Mouse (Mus musculus) limb, embryonic 14.5 days (tissue): ENCODE data around the gene Gm9837. TPM values are rescaled to one million over a fixed set of nuclear protein-coding genes. Genes with fewer than 3 reads are reported as not detected.
"Not testable (repeated sequence)": the region's sequence is repeated elsewhere in the genome, so short reads cannot be mapped to it uniquely, and the experiment has no call there.

Experiments used
- ATAC-seq: fragments of 200-750 bp; cut with Nextera tagmentation; 2 replicates; pipeline ENCODE4 v1.8.0; 2017; ENCODE audit warnings: low read depth, moderate number of reproducible peaks, moderate TSS enrichment; ENCODE audit not compliant: low FRiP score
- DNase-seq: peaks from one replicate; pipeline ENCODE4 v3.0.0-alpha.2; 2015; ENCODE audit warnings: low spot score
- H3K27ac ChIP-seq: fragments of 300-500 bp; sonication (generic); replicated peaks from 2 replicates; pipeline ENCODE4 v1.5.1; 2014; ENCODE audit warnings: low read depth, mild to moderate bottlenecking, low read length, moderate library complexity, mixed read lengths
- H3K27me3 ChIP-seq: fragments of 300-500 bp; sonication (generic); 2 replicates; pipeline ENCODE4 v1.6.1; 2014; ENCODE audit warnings: low read length, mixed read lengths; ENCODE audit not compliant: control insufficient read depth, insufficient read depth
- H3K36me3 ChIP-seq: fragments of 300-500 bp; sonication (generic); 2 replicates; pipeline ENCODE4 v1.6.1; 2014; ENCODE audit warnings: mild to moderate bottlenecking, low read length, moderate library complexity, mixed read lengths; ENCODE audit not compliant: control insufficient read depth, insufficient read depth
- H3K4me1 ChIP-seq: fragments of 300-500 bp; sonication (generic); 2 replicates; pipeline ENCODE4 v1.6.1; 2014; ENCODE audit warnings: antibody characterized with exemption, low read length, mixed read lengths; ENCODE audit not compliant: control insufficient read depth, insufficient read depth
- H3K4me2 ChIP-seq: fragments of 300-500 bp; sonication (generic); replicated peaks from 2 replicates; pipeline ENCODE4 v1.6.1; 2014; ENCODE audit warnings: low read depth, mild to moderate bottlenecking, low read length, moderate library complexity; ENCODE audit not compliant: severe bottlenecking
- H3K4me3 ChIP-seq: fragments of 300-500 bp; sonication (generic); replicated peaks from 2 replicates; pipeline ENCODE4 v1.5.1; 2014; ENCODE audit warnings: low read length
- H3K9ac ChIP-seq: fragments of 300-500 bp; sonication (generic); 2 replicates; pipeline ENCODE4 v1.6.1; 2014; ENCODE audit warnings: mild to moderate bottlenecking, low read depth, low read length, moderate library complexity; ENCODE audit not compliant: severe bottlenecking
- H3K9me3 ChIP-seq: fragments of 300-500 bp; sonication (generic); 2 replicates; pipeline ENCODE4 v1.6.1; 2016; ENCODE audit warnings: low read length; ENCODE audit not compliant: control insufficient read depth
- POLR2A ChIP-seq: fragments of 200-500 bp; IDR thresholded peaks from 2 replicates; pipeline ENCODE4 v1.8.0; 2012; ENCODE audit warnings: inconsistent platforms, mild to moderate bottlenecking, moderate library complexity, borderline replicate concordance; ENCODE audit not compliant: insufficient read depth, insufficient read length; ENCODE audit errors: extremely low read depth
- WGBS: fragments of 180-500 bp; shearing (Covaris S2); extraction: QIAGEN DNeasy Blood & Tissue Kit; methylation state at CpG from one replicate; pipeline ENCODE4 v1.1.7; 2014; 5-methylcytosine and 5-hydroxymethylcytosine counted together
- polyA plus RNA-seq, 2 experiments: library from polyadenylated mRNA; depleted of rRNA in 1 of 2; stranded (reverse) in 1 of 2; unstranded in 1 of 2; fragments of >200 nt; fragmentation: Nextera tagmentation in 1 of 2; extraction: Ambion mirVana in 1 of 2; gene quantifications; 2 replicates each; pipeline versions ENCODE4 v1.2.1 to v1.2.3; 2012 to 2014

The Gm9837 gene
- polyA plus RNA-seq, 2 experiments: not detected

- Histone ChIP-seq H3K4me1 (peaks cover 9% of the 10 kb centered on the region), H3K4me2 (no peak overlapping the region), H3K27ac (no peak overlapping the region), H3K27me3 (no peaks in the 10 kb centered on the region), H3K4me3 (no peak overlapping the region), H3K9ac (no peak overlapping the region), H3K9me3 (no peaks in the 10 kb centered on the region), H3K36me3 (peaks cover 16% of the 10 kb centered on the region)
- no peak for TF ChIP-seq POLR2A
- WGBS: 93% methylated on average over 3 of the region's 3 CpGs
- DNase-seq: no peak
- ATAC-seq: no peak
Measured at GRCm38 (mm10) chr11:53427993-53428715, 42.1 kb downstream of the Gm9837 start.

DNA sequence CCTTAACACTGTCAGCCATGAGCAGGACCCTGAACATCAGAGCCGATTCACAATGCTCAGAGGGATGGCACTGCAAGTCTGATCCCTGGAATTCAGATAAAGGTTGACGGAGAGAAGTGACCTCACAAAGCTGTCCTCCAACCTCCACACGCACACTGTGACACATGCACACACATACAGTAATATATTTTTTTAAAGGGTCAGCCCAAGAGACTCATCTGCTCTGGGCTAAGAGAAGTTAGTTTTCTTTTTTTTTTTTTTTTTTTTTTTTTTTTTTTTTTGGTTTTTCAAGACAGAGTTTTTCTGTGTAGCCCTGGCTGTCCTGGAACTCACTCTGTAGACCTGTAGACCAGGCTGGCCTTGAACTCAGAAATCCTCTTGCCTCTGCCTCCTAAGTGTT lies 43.4 kb downstream of the Gm9837 start:
- 86% methylated on average over 3 of the region's 3 CpGs for WGBS
- H3K4me2 ChIP-seq, H3K9me3 ChIP-seq, H3K4me3 ChIP-seq, H3K27me3 ChIP-seq, H3K9ac ChIP-seq, H3K27ac ChIP-seq, H3K4me1 ChIP-seq, ATAC-seq, DNase-seq: not testable (repeated sequence)
- H3K36me3 ChIP-seq: peaks cover 16% of the 10 kb centered on the region

DNA sequence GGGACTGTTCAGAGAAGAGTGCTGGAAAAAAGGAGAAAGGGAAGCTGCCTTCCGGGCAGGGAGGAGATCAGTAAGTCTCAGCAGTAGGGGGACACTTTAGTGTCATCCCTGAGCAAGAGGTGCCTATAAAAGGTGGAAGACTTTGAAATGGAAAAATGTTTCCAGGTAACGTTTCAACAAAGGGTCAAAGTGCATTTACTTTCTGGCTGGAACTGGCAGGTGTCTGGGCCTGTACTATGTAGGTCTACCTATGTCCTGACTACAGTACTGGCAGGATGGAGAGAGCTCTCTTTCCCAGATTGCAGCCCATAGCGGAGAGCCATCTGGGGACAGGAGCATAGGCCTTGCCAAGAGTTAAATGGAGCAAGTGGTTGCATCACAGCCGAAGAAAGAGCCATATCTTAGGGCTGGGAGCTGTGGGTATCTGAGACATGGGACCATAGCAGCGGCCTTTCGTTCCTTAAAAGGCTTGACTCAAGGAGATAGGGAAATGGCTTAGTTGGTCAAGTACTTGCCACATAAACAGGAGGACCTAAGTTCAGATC lies 44.5 kb downstream of the Gm9837 start:
- 75% methylated on average over 6 of the region's 6 CpGs for WGBS
- DNase-seq: no peak
- no peak overlapping the region for H3K4me2 ChIP-seq
- ATAC-seq: no peak
- peaks cover 24% of the 10 kb centered on the region for H3K36me3 ChIP-seq
- no peaks in the 10 kb centered on the region for H3K9me3 ChIP-seq
- H3K9ac ChIP-seq: no peak overlapping the region
- no peak overlapping the region for H3K4me3 ChIP-seq
- H3K4me1 ChIP-seq: peaks cover 6% of the 10 kb centered on the region
- no peak overlapping the region for H3K27ac ChIP-seq
- TF ChIP-seq POLR2A: no peak
- H3K27me3 ChIP-seq: no peaks in the 10 kb centered on the region

- H3K9ac ChIP-seq: no peak overlapping the region
- no peaks in the 10 kb centered on the region for H3K27me3 ChIP-seq
- no peaks in the 10 kb centered on the region for H3K9me3 ChIP-seq
- DNase-seq (no peak), ATAC-seq (no peak)
- no peak overlapping the region for H3K4me2 ChIP-seq
- WGBS: 56% methylated on average over 3 of the region's 3 CpGs
- no peak overlapping the region for H3K4me3 ChIP-seq
- no peak overlapping the region for H3K27ac ChIP-seq
- no peak for TF ChIP-seq POLR2A
- H3K36me3 ChIP-seq: peaks cover 25% of the 10 kb centered on the region
- peaks cover 6% of the 10 kb centered on the region for H3K4me1 ChIP-seq
Measured at GRCm38 (mm10) chr11:53425251-53425650, 45.0 kb downstream of the Gm9837 start.

DNA sequence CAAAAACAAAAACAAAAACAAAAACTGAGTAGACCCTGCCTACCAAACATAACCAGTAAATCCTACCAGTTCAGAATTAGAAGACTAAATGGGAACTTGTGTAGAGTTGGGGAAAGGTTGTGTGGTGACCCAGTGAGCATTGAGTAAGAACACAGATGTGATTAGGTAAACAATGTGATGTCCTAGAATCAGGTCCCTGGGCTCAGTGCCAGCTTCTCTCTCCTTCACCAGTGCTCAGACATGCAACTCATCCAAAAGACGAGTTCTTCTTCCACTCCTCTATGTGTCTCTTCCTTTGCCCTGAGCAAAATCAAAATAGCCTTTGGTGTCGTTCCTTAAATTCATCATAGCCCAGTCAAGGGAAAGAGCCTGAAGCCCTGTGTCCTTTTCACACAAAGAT lies 45.5 kb downstream of the Gm9837 start:
- WGBS: 80% methylated on average over 2 of the region's 2 CpGs
- Histone ChIP-seq H3K4me1 (peaks cover 6% of the 10 kb centered on the region), H3K27ac (no peak overlapping the region), H3K9ac (no peak overlapping the region), H3K4me3 (no peak overlapping the region), H3K4me2 (no peak overlapping the region), H3K36me3 (peaks cover 29% of the 10 kb centered on the region), H3K27me3 (no peaks in the 10 kb centered on the region), H3K9me3 (no peaks in the 10 kb centered on the region)
- no peak for DNase-seq
- TF ChIP-seq POLR2A: no peak
- no peak for ATAC-seq

DNA sequence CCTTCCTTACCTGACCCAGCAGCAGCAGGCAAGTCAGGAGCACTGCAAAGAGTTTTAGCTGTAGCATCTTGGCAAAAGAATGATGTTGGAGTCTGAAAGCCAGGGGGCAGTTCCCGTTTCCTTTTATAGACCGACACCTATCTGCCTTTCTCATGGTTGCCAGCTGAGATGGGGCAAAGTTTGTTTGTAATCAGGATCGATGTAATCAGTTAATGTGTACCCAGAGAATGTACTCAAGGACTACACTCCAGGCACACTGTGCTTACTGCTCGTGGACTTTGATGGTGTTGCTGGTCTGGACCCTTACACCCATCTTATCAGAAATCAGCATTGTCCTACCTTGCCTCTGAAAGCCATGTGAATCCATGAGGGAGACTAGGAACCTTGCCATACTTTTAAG lies 47.2 kb downstream of the Gm9837 start, which contains the start of gene Leap2:
Leap2 (minus strand) TSS at position 135 of the 400 bp plus-strand sequence.
- H3K9ac ChIP-seq: no peak within 1 kb of the TSS
- WGBS: 92% methylated on average over 4 of the region's 4 CpGs
- ATAC-seq (no peak), DNase-seq (no peak)
- H3K4me2 ChIP-seq: no peak within 1 kb of the TSS
- no peak for TF ChIP-seq POLR2A
- H3K27me3 ChIP-seq: no peaks in the 10 kb centered on the region
- H3K9me3 ChIP-seq: no peaks in the 10 kb centered on the region
- no peaks in the 10 kb centered on the region for H3K4me1 ChIP-seq
- peaks cover 34% of the 10 kb centered on the region for H3K36me3 ChIP-seq
- H3K27ac ChIP-seq: no peak within 1 kb of the TSS
- no peak within 1 kb of the TSS for H3K4me3 ChIP-seq

Other genes with a start within 250 kb of the Gm9837 start
- gene Hspa4, start 170.0 kb downstream of the Gm9837 start, polyA plus RNA-seq (2012; rRNA removed): 47.8 and 62.6 TPM in 2 replicates
- 78.5 and 79.9 TPM in 2 replicates for gene Hspa4, start 170.0 kb downstream of the Gm9837 start, polyA plus RNA-seq (2014; fragmentation: Nextera tagmentation; extraction: Ambion mirVana)
- gene Zcchc10, start 145.8 kb downstream of the Gm9837 start, polyA plus RNA-seq (2012; rRNA removed): 15.0 and 15.4 TPM in 2 replicates
- 19.4 and 20.4 TPM in 2 replicates for gene Zcchc10, start 145.8 kb downstream of the Gm9837 start, polyA plus RNA-seq (2014; fragmentation: Nextera tagmentation; extraction: Ambion mirVana)
- 32.7 and 34.3 TPM in 2 replicates for gene Aff4, start 119.6 kb downstream of the Gm9837 start, polyA plus RNA-seq (2012; rRNA removed)
- gene Aff4, start 119.6 kb downstream of the Gm9837 start, polyA plus RNA-seq (2014; fragmentation: Nextera tagmentation; extraction: Ambion mirVana): 60.6 and 66.3 TPM in 2 replicates
- not detected in 2 replicates for gene Leap2, start 47.3 kb downstream of the Gm9837 start, polyA plus RNA-seq (2012; rRNA removed)
- not detected in 2 replicates for gene Leap2, start 47.3 kb downstream of the Gm9837 start, polyA plus RNA-seq (2014; fragmentation: Nextera tagmentation; extraction: Ambion mirVana)
- gene Uqcrq, start 39.6 kb downstream of the Gm9837 start, polyA plus RNA-seq (2012; rRNA removed): 190 and 230 TPM in 2 replicates
- gene Uqcrq, start 39.6 kb downstream of the Gm9837 start, polyA plus RNA-seq (2014; fragmentation: Nextera tagmentation; extraction: Ambion mirVana): 490 and 554 TPM in 2 replicates
- 2.6 and 2.9 TPM in 2 replicates for gene Gdf9, start 39.5 kb downstream of the Gm9837 start, polyA plus RNA-seq (2012; rRNA removed)
- 1.8 and 2.0 TPM in 2 replicates for gene Gdf9, start 39.5 kb downstream of the Gm9837 start, polyA plus RNA-seq (2014; fragmentation: Nextera tagmentation; extraction: Ambion mirVana)
- 0.41 and 0.83 TPM in 2 replicates for gene Gm10447, start 13.4 kb downstream of the Gm9837 start, polyA plus RNA-seq (2012; rRNA removed)
- 0.08 TPM in 1 of 2 replicates, not detected in the other for gene Gm10447, start 13.4 kb downstream of the Gm9837 start, polyA plus RNA-seq (2014; fragmentation: Nextera tagmentation; extraction: Ambion mirVana)
- 7.1 and 9.1 TPM in 2 replicates for gene Shroom1, start 13.3 kb downstream of the Gm9837 start, polyA plus RNA-seq (2012; rRNA removed)
- 3.9 and 6.2 TPM in 2 replicates for gene Shroom1, start 13.3 kb downstream of the Gm9837 start, polyA plus RNA-seq (2014; fragmentation: Nextera tagmentation; extraction: Ambion mirVana)
- gene Gm9945, start 9.7 kb upstream of the Gm9837 start, polyA plus RNA-seq (2012; rRNA removed): not detected in 2 replicates
- gene Gm9945, start 9.7 kb upstream of the Gm9837 start, polyA plus RNA-seq (2014; fragmentation: Nextera tagmentation; extraction: Ambion mirVana): not detected in 2 replicates
- gene Sowaha, start 9.8 kb upstream of the Gm9837 start, polyA plus RNA-seq (2012; rRNA removed): 0.16 and 0.19 TPM in 2 replicates
- gene Sowaha, start 9.8 kb upstream of the Gm9837 start, polyA plus RNA-seq (2014; fragmentation: Nextera tagmentation; extraction: Ambion mirVana): 0.22 and 0.30 TPM in 2 replicates
- 104 and 110 TPM in 2 replicates for gene Sept8, start 48.8 kb upstream of the Gm9837 start, polyA plus RNA-seq (2012; rRNA removed)
- gene Sept8, start 48.8 kb upstream of the Gm9837 start, polyA plus RNA-seq (2014; fragmentation: Nextera tagmentation; extraction: Ambion mirVana): 50.4 and 51.6 TPM in 2 replicates
- gene Kif3a, start 96.9 kb upstream of the Gm9837 start, polyA plus RNA-seq (2012; rRNA removed): 37.1 and 38.3 TPM in 2 replicates
- 63.7 and 78.4 TPM in 2 replicates for gene Kif3a, start 96.9 kb upstream of the Gm9837 start, polyA plus RNA-seq (2014; fragmentation: Nextera tagmentation; extraction: Ambion mirVana)
- gene Il4, start 148.2 kb upstream of the Gm9837 start, polyA plus RNA-seq (2012; rRNA removed): 0.23 and 0.49 TPM in 2 replicates
- 3.2 and 3.6 TPM in 2 replicates for gene Il4, start 148.2 kb upstream of the Gm9837 start, polyA plus RNA-seq (2014; fragmentation: Nextera tagmentation; extraction: Ambion mirVana)
- gene Il13, start 164.2 kb upstream of the Gm9837 start, polyA plus RNA-seq (2012; rRNA removed): 0.19 and 0.27 TPM in 2 replicates
- not detected in 2 replicates for gene Il13, start 164.2 kb upstream of the Gm9837 start, polyA plus RNA-seq (2014; fragmentation: Nextera tagmentation; extraction: Ambion mirVana)
- gene Rad50, start 236.8 kb upstream of the Gm9837 start, polyA plus RNA-seq (2012; rRNA removed): 8.7 and 11.1 TPM in 2 replicates
- 18.9 and 21.2 TPM in 2 replicates for gene Rad50, start 236.8 kb upstream of the Gm9837 start, polyA plus RNA-seq (2014; fragmentation: Nextera tagmentation; extraction: Ambion mirVana)